Mouse (Mus musculus) frontal cortex, adult 2 months (tissue): ENCODE results near the gene Txnl4b. TPM values are rescaled to one million over a fixed set of nuclear protein-coding genes. Genes with fewer than 3 reads are reported as not detected.

Source experiments
- DNase-seq, 2 experiments: peaks; one replicate each; pipeline ENCODE4 v3.0.0; 2022; ENCODE audit warnings: low spot score in 1 of 2; ENCODE audit errors: extremely low spot score in 1 of 2
- polyA plus RNA-seq: library from polyadenylated mRNA; depleted of rRNA; stranded (reverse); fragments of >200 nt; gene quantifications from 2 replicates; pipeline ENCODE4 v1.2.3, GENCODE M21; 2012; rRNA removed

Gene Txnl4b
- polyA plus RNA-seq, 1 experiment: 12.5 TPM

- DNase-seq: peak in 1 of 2 experiments; percentile 45
Observed at GRCm38 (mm10) chr8:109593117-109593788, 27.6 kb downstream of the Txnl4b start.

- DNase-seq: peak in 1 of 2 experiments; percentile 53
Observed at GRCm38 (mm10) chr8:109595854-109596253, 30.2 kb downstream of the Txnl4b start.

- DNase-seq: no peak
Observed at GRCm38 (mm10) chr8:109606725-109607124, 41.0 kb downstream of the Txnl4b start.

GRCm38 (mm10) chr8:109607650-109608049 lies 42.0 kb downstream of the Txnl4b start:
- DNase-seq: no peak

- DNase-seq: peak; percentile 96 to 98
Observed at GRCm38 (mm10) chr8:109608271-109609152, 42.8 kb downstream of the Txnl4b start, which contains the start of gene Dhodh. TSS of gene Dhodh (minus strand) at chr8:109608673.

GRCm38 (mm10) chr8:109609153-109609502 lies 43.4 kb downstream of the Txnl4b start:
- DNase-seq: no peak

- peak in 1 of 2 experiments; percentile 32 for DNase-seq
Observed at GRCm38 (mm10) chr8:109614243-109615210, 48.8 kb downstream of the Txnl4b start, which contains the start of gene Pkd1l3. TSS of gene Pkd1l3 (plus strand) at chr8:109614517.

- DNase-seq: no peak
Observed at GRCm38 (mm10) chr8:109615569-109615968, 49.9 kb downstream of the Txnl4b start.

Other genes starting within 250 kb of the Txnl4b start
- 0.11 and 0.26 TPM in 2 replicates for gene Pmfbp1, start 71.9 kb upstream of the Txnl4b start, polyA plus RNA-seq
- 20.1 and 20.4 TPM in 2 replicates for gene Dhx38, start within 50 bp of the Txnl4b start, polyA plus RNA-seq
- 0.15 and 0.30 TPM in 2 replicates for gene Hp, start 13.3 kb downstream of the Txnl4b start, polyA plus RNA-seq
- 24.3 and 25.4 TPM in 2 replicates for gene Dhodh, start 42.8 kb downstream of the Txnl4b start, polyA plus RNA-seq
- 0.62 and 0.71 TPM in 2 replicates for gene Pkd1l3, start 48.6 kb downstream of the Txnl4b start, polyA plus RNA-seq
- 104 and 110 TPM in 2 replicates for gene Ist1, start 127.4 kb downstream of the Txnl4b start, polyA plus RNA-seq
- gene Zfp821, start 139.7 kb downstream of the Txnl4b start, polyA plus RNA-seq: 53.2 TPM in 2 replicates
- gene Atxn1l, start 171.8 kb downstream of the Txnl4b start, polyA plus RNA-seq: 15.0 and 15.4 TPM in 2 replicates
- 64.4 and 70.2 TPM in 2 replicates for gene Ap1g1, start 212.7 kb downstream of the Txnl4b start, polyA plus RNA-seq